Mouse (Mus musculus) testis, adult 2 months (tissue): ENCODE measurements around the gene Plscr1.

Source experiments
- CTCF ChIP-seq: fragments of 200-500 bp; IDR thresholded peaks from 2 replicates; pipeline ENCODE4 v1.5.1; 2012; ENCODE audit warnings: low read depth, mild to moderate bottlenecking, inconsistent platforms, low read length, moderate library complexity; ENCODE audit not compliant: control insufficient read depth, insufficient read depth, insufficient replicate concordance
- POLR2A ChIP-seq: fragments of 200-500 bp; IDR thresholded peaks from 2 replicates; pipeline ENCODE4 v1.6.1; 2012; ENCODE audit warnings: low read depth, mild to moderate bottlenecking, inconsistent platforms, low read length, moderate library complexity; ENCODE audit not compliant: control insufficient read depth

- TF ChIP-seq CTCF (no peak), POLR2A (no peak)
Observed at GRCm38 (mm10) chr9:92253585-92254321, 4.2 kb downstream of the Plscr1 start.
